Mouse (Mus musculus) lung, embryonic 15.5 days (tissue): Measurements from ENCODE around the gene Ciao2a. TPM values are rescaled to one million over a fixed set of nuclear protein-coding genes. Genes with fewer than 3 reads are reported as not detected.
A peak's percentile ranks its signal among the peaks of the same experiment; 100 is the strongest.

Source experiments
- ATAC-seq: fragments of 200-750 bp; cut with Nextera tagmentation; 2 replicates; pipeline ENCODE4 v1.8.0; 2017; ENCODE audit warnings: moderate number of reproducible peaks, borderline replicate concordance; ENCODE audit not compliant: low FRiP score, low TSS enrichment; ENCODE audit errors: extremely low read depth
- H3K27ac ChIP-seq: fragments of 300-500 bp; sonication (generic); 2 replicates; pipeline ENCODE4 v1.5.1; 2015; ENCODE audit warnings: moderate library complexity, mild to moderate bottlenecking, inconsistent platforms
- H3K27me3 ChIP-seq: fragments of 300-500 bp; sonication (generic); 2 replicates; pipeline ENCODE4 v1.6.1; 2015; ENCODE audit warnings: inconsistent platforms
- H3K36me3 ChIP-seq: fragments of 300-500 bp; sonication (generic); 2 replicates; pipeline ENCODE4 v1.6.1; 2015; ENCODE audit warnings: inconsistent platforms
- H3K4me1 ChIP-seq: fragments of 300-500 bp; sonication (generic); 2 replicates; pipeline ENCODE4 v1.6.1; 2015; ENCODE audit warnings: inconsistent platforms
- H3K4me2 ChIP-seq: fragments of 300-500 bp; sonication (generic); 2 replicates; pipeline ENCODE4 v1.6.1; 2015; ENCODE audit warnings: inconsistent platforms, mild to moderate bottlenecking, moderate library complexity
- H3K4me3 ChIP-seq: fragments of 300-500 bp; sonication (generic); 2 replicates; pipeline ENCODE4 v1.5.1; 2015; ENCODE audit warnings: mild to moderate bottlenecking, inconsistent platforms
- H3K9ac ChIP-seq: fragments of 300-500 bp; sonication (generic); 2 replicates; pipeline ENCODE4 v1.6.1; 2015; ENCODE audit warnings: inconsistent platforms
- H3K9me3 ChIP-seq: fragments of 300-500 bp; sonication (generic); 2 replicates; pipeline ENCODE4 v1.6.1; 2016; ENCODE audit warnings: inconsistent platforms
- WGBS: fragments of 180-500 bp; shearing (Covaris S2); methylation state at CpG from one replicate; pipeline ENCODE4 v1.1.7; 2015; 5-methylcytosine and 5-hydroxymethylcytosine counted together
- polyA plus RNA-seq: library from polyadenylated mRNA; unstranded; fragments of >200 nt; fragmentation: Nextera tagmentation; extraction: Ambion mirVana; gene quantifications from 2 replicates; pipeline ENCODE4 v1.2.1, GENCODE M21; 2015

Gene Ciao2a
- 148 and 149 TPM in 2 replicates for polyA plus RNA-seq

GRCm38 (mm10) chr9:66126456-66127192 lies at the start of gene Ciao2a, which contains the start of gene Snx1:
TSS of gene Ciao2a (plus strand) at chr9:66126611.
TSS of gene Snx1 (minus strand) at chr9:66126587.
- H3K27me3 ChIP-seq: no peaks in the 10 kb centered on the region
- H3K9ac ChIP-seq: peak within 1 kb of the TSS; percentile 65
- peaks cover 6% of the 10 kb centered on the region; the same call in 1 of the 2 replicates for H3K36me3 ChIP-seq
- WGBS: under 1% methylated on average over 34 of the region's 34 CpGs
- peak within 1 kb of the TSS; percentile 88 for H3K27ac ChIP-seq
- H3K4me2 ChIP-seq: peak within 1 kb of the TSS; percentile 69
- no peaks in the 10 kb centered on the region for H3K9me3 ChIP-seq
- H3K4me3 ChIP-seq: peak within 1 kb of the TSS; percentile 62
- ATAC-seq: peak; percentile 80
- peaks cover 31% of the 10 kb centered on the region for H3K4me1 ChIP-seq

DNA sequence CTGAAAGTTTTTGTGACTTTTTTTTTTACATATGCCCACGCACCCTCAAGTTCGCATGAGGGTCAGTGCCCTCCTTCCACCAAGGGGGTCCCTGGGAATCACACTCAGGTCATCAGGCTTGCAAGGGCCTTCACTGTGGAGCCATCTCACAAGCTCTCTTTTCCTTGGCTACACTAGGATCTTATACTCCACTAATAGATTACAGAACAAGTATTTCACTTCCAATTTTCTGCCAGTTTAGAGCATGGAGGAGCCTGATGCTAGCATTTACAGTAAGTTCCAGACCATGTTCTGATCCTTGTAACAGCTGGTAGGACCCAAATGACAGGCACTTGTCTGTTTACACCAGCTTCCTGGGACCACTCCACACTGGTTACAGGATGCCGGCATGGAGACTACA lies 48.3 kb upstream of the Ciao2a start:
- peaks cover 23% of the 10 kb centered on the region; the same call in 1 of the 2 replicates for H3K4me1 ChIP-seq
- H3K9ac ChIP-seq: peak overlapping the region; percentile 4; the same call in 1 of the 2 replicates
- no peaks in the 10 kb centered on the region for H3K9me3 ChIP-seq
- WGBS: 35% methylated on average over 3 of the region's 3 CpGs
- H3K36me3 ChIP-seq: no peaks in the 10 kb centered on the region
- H3K4me3 ChIP-seq: no peak overlapping the region
- peak overlapping the region; percentile 23; the same call in 1 of the 2 replicates for H3K4me2 ChIP-seq
- no peaks in the 10 kb centered on the region for H3K27me3 ChIP-seq
- ATAC-seq: no peak
- H3K27ac ChIP-seq: peak overlapping the region; percentile 76

- H3K9ac ChIP-seq: no peak overlapping the region
- ATAC-seq: peak; percentile 41; the same call in 1 of the 2 replicates
- no peak overlapping the region for H3K4me3 ChIP-seq
- peaks cover 23% of the 10 kb centered on the region; the same call in 1 of the 2 replicates for H3K4me1 ChIP-seq
- H3K9me3 ChIP-seq: no peaks in the 10 kb centered on the region
- H3K27me3 ChIP-seq: no peaks in the 10 kb centered on the region
- H3K36me3 ChIP-seq: no peaks in the 10 kb centered on the region
- H3K4me2 ChIP-seq: peak overlapping the region; percentile 23; the same call in 1 of the 2 replicates
- peak overlapping the region; percentile 76 for H3K27ac ChIP-seq
- 6% methylated on average over 14 of the region's 14 CpGs for WGBS
Measured at GRCm38 (mm10) chr9:66078493-66078892, 47.9 kb upstream of the Ciao2a start.

DNA sequence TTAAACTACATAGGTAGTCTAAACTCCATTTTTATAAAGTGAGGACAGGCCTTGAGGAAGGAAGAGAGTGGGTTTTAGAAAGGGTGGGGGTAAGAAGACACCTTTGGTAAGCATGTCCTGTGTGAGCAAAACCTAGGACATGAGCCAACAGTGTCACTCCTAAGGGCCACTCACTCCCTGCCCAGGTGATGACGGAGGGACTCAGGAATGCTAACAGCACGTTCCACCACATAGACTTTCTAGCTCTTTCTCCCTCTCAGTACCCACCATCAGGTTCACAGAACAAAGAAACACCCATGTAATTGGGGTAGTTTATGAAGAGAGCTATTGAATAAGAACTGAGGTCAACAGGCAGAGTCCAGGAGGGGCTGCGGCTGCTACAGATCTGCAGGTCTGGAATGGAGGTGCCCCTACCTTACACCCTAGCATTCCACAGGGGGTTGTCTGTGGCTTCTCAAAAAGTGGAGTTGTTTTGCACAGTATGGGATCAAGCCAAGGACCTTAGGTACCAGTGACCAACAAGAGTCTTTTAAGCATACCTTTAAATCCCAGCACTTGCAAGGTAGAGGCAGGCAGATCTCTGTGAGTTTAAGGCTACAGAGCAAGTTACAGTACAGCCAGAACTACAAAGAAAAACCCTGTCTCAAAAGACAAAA lies 45.5 kb upstream of the Ciao2a start:
- H3K4me3 ChIP-seq: no peak overlapping the region
- peaks cover 23% of the 10 kb centered on the region; the same call in 1 of the 2 replicates for H3K4me1 ChIP-seq
- no peak overlapping the region for H3K9ac ChIP-seq
- no peaks in the 10 kb centered on the region for H3K27me3 ChIP-seq
- no peaks in the 10 kb centered on the region for H3K9me3 ChIP-seq
- 53% methylated on average over 3 of the region's 3 CpGs for WGBS
- no peak overlapping the region for H3K4me2 ChIP-seq
- no peaks in the 10 kb centered on the region for H3K36me3 ChIP-seq
- peak overlapping the region; percentile 88 for H3K27ac ChIP-seq
- ATAC-seq: peak; percentile 75

DNA sequence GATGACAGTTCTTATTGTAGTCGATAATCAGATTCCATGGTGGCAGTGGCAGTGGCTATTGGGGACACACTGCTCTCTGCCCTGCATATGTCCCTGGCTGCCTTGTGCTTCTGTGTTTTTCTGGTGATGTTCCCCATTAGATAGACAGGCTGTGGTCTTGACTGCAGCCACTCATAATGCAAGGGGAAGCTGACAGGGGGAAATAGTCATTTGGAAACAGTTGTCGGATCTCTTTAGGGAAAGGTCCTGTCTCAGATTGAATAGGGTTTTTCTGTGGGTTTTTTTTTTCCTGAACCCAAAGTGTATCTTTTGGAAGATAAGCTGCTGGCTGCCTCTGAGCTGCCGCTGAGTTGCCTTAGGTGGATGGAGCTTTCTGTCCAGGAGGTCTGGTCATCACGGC lies 44.4 kb upstream of the Ciao2a start:
- no peak overlapping the region for H3K9ac ChIP-seq
- no peak overlapping the region for H3K4me3 ChIP-seq
- peak overlapping the region; percentile 88 for H3K27ac ChIP-seq
- H3K36me3 ChIP-seq: peaks cover under 1% of the 10 kb centered on the region
- peaks cover 23% of the 10 kb centered on the region; the same call in 1 of the 2 replicates for H3K4me1 ChIP-seq
- no peak overlapping the region for H3K4me2 ChIP-seq
- no peaks in the 10 kb centered on the region for H3K27me3 ChIP-seq
- WGBS: 52% methylated on average over 4 of the region's 4 CpGs
- ATAC-seq: no peak
- H3K9me3 ChIP-seq: no peaks in the 10 kb centered on the region

DNA sequence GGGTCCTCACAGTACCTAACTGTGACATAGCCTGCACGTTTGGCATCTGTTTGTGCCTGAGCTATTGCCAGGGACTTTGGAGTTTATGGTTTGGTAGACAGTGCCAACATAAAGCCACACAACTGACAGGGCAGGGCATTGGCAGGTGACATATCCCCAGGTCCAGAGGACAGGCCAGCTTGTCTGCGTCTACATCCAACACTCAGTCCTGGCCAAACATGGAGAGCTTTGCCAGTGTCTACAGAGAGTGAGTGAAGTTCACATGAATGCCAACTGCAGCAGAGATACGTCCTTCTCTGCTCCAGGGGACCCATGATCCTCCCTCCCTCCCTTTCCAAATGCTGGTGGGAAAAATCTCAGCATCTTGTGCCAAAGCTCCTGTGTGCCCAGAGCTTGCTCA lies 42.2 kb upstream of the Ciao2a start:
- Histone ChIP-seq H3K36me3 (peaks cover 12% of the 10 kb centered on the region), H3K4me2 (no peak overlapping the region), H3K27me3 (no peaks in the 10 kb centered on the region), H3K27ac (no peak overlapping the region), H3K4me1 (0 out of 2 replicates have a peak, but pooled peaks cover 16% of the 10 kb centered on the region), H3K4me3 (no peak overlapping the region), H3K9me3 (no peaks in the 10 kb centered on the region), H3K9ac (no peak overlapping the region)
- ATAC-seq: no peak
- WGBS: 84% methylated on average over 3 of the region's 3 CpGs

DNA sequence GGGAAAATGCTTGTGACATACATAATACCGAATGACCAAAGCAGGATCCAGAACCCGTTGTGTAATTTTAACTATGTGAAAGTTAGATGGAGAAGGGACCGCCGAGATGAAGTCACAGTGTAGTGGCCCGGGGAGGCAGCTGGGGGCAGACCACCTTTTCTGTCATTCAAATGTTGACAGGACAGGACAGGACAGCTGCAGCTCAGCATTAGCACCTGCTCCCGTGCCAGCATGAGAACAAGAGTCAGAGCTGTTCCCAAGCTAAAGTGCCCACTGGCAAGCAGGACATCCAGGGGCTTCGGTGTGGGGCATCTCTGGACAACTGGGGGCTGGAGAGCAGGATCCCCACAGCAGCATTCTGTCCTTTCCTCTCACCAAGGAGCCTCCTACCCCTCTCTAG lies 39.3 kb upstream of the Ciao2a start:
- no peak for ATAC-seq
- Histone ChIP-seq H3K27ac (no peak overlapping the region), H3K36me3 (peaks cover 32% of the 10 kb centered on the region), H3K4me2 (no peak overlapping the region), H3K9me3 (no peaks in the 10 kb centered on the region), H3K4me1 (peaks cover 18% of the 10 kb centered on the region), H3K27me3 (no peaks in the 10 kb centered on the region), H3K4me3 (no peak overlapping the region), H3K9ac (no peak overlapping the region)
- 91% methylated on average over 7 of the region's 7 CpGs for WGBS

GRCm38 (mm10) chr9:66088411-66088810 lies 38.0 kb upstream of the Ciao2a start:
- Histone ChIP-seq H3K27ac (no peak overlapping the region), H3K9me3 (no peaks in the 10 kb centered on the region), H3K4me3 (no peak overlapping the region), H3K27me3 (no peaks in the 10 kb centered on the region), H3K9ac (no peak overlapping the region), H3K4me1 (peaks cover 31% of the 10 kb centered on the region), H3K4me2 (no peak overlapping the region), H3K36me3 (peaks cover 42% of the 10 kb centered on the region)
- ATAC-seq: no peak
- WGBS: 31% methylated on average over 4 of the region's 4 CpGs

GRCm38 (mm10) chr9:66090593-66091244 lies 35.7 kb upstream of the Ciao2a start:
- 75% methylated on average over 13 of the region's 13 CpGs for WGBS
- no peak overlapping the region for H3K9ac ChIP-seq

GRCm38 (mm10) chr9:66091327-66092231 lies 34.8 kb upstream of the Ciao2a start:
- WGBS: 35% methylated on average over 6 of the region's 6 CpGs

More at GRCm38 (mm10) chr9:66090593-66091244, 35.7 kb upstream of the Ciao2a start:
- ATAC-seq: no peak
- peak overlapping the region; percentile 75 for H3K27ac ChIP-seq
- no peaks in the 10 kb centered on the region for H3K9me3 ChIP-seq
- peaks cover 63% of the 10 kb centered on the region for H3K36me3 ChIP-seq
- H3K27me3 ChIP-seq: no peaks in the 10 kb centered on the region
- no peak overlapping the region for H3K4me2 ChIP-seq
- H3K4me1 ChIP-seq: peaks cover 37% of the 10 kb centered on the region
- no peak overlapping the region for H3K4me3 ChIP-seq

GRCm38 (mm10) chr9:66092664-66093063 lies 33.7 kb upstream of the Ciao2a start:
- Histone ChIP-seq H3K4me1 (peaks cover 37% of the 10 kb centered on the region), H3K4me3 (no peak overlapping the region), H3K9ac (no peak overlapping the region), H3K27me3 (no peaks in the 10 kb centered on the region), H3K4me2 (no peak overlapping the region), H3K27ac (peak overlapping the region; percentile 75), H3K9me3 (no peaks in the 10 kb centered on the region), H3K36me3 (peaks cover 74% of the 10 kb centered on the region)
- ATAC-seq: no peak
- 46% methylated on average over 2 of the region's 2 CpGs for WGBS

More at GRCm38 (mm10) chr9:66091327-66092231, 34.8 kb upstream of the Ciao2a start:
- no peaks in the 10 kb centered on the region for H3K27me3 ChIP-seq
- H3K4me2 ChIP-seq: no peak overlapping the region
- no peaks in the 10 kb centered on the region for H3K9me3 ChIP-seq
- H3K9ac ChIP-seq: no peak overlapping the region
- peak; percentile 66 for ATAC-seq
- peak overlapping the region; percentile 75 for H3K27ac ChIP-seq
- peaks cover 37% of the 10 kb centered on the region for H3K4me1 ChIP-seq
- H3K36me3 ChIP-seq: peaks cover 71% of the 10 kb centered on the region
- H3K4me3 ChIP-seq: no peak overlapping the region
